Mouse (Mus musculus) embryonic fibroblast, embryonic 13.5 days (primary cell): ENCODE measurements around the gene Sh3bp4. TPM values are rescaled to one million over a fixed set of nuclear protein-coding genes. Genes with fewer than 3 reads are reported as not detected.

Source experiments
- H3K27ac ChIP-seq: 2 replicates; pipeline ENCODE4 v1.5.1; 2012; ENCODE audit warnings: low read length, control low read depth, inconsistent platforms; ENCODE audit not compliant: insufficient read depth
- H3K4me1 ChIP-seq: 2 replicates; pipeline ENCODE4 v1.6.1; 2011; ENCODE audit warnings: low read length; ENCODE audit not compliant: control insufficient read depth, insufficient read depth
- H3K4me3 ChIP-seq: 2 replicates; pipeline ENCODE4 v1.5.1; 2011; ENCODE audit warnings: mild to moderate bottlenecking, control low read depth, low read length; ENCODE audit not compliant: insufficient read depth
- CTCF ChIP-seq: IDR thresholded peaks from 2 replicates; pipeline ENCODE4 v1.5.1; 2011; ENCODE audit warnings: mild to moderate bottlenecking, control low read depth, low read length, moderate library complexity, borderline replicate concordance; ENCODE audit not compliant: insufficient read depth
- POLR2A ChIP-seq: IDR thresholded peaks from 2 replicates; pipeline ENCODE4 v1.6.1; 2011; ENCODE audit warnings: low read depth, mild to moderate bottlenecking, control low read depth, low read length, moderate library complexity
- polyA plus RNA-seq: library from polyadenylated mRNA; stranded (reverse); fragments of >200 nt; gene quantifications from 2 replicates; pipeline ENCODE4 v1.2.4, GENCODE M21; 2011; ENCODE audit warnings: low read depth; ENCODE audit not compliant: missing spikeins, insufficient read length

The Sh3bp4 gene
- polyA plus RNA-seq, 1 experiment = 19.8 TPM

DNA sequence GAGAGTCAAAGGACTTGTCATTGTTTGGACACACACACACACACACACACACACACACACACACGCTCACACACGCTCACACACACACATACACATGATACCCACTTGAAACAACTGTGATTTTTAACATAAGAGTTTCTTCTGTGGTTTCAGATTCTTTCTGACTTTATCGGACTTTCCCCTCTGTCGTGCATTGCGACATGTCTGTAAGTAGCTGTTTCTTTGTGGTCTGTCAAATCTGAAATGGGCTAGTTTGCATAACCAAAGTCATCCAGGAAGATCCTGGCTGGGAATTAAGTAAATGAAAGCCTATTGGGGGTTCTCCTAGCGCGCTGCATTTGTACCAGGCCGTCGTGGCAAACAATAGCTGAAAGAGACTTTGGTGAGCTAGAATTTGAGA is 8.5 kb downstream of the Sh3bp4 start:
- Histone ChIP-seq H3K4me1 (peaks cover 31% of the 10 kb centered on the region), H3K27ac (no peak overlapping the region; the same call in 1 of the 2 replicates), H3K4me3 (no peak overlapping the region)
- no peak for TF ChIP-seq CTCF
- TF ChIP-seq POLR2A = no peak

DNA sequence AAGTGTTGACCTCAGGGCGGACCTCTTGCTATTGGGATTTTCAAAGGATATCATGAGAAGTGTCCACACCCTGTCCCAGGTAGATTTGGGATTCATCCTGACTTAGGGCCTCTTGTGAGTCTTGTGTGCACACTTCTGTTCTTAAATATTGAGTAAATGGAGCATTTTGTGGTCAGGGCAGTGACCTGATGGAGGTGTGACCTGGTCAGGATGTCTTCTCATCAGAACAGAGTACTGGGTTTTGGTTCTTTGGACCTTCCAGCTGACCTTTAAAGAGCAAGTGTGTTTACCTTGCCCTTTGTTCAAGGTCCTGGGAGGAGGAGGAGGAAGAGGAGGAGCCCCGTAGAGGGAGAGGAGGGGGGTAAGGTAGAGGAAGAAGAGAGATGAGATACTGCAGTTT is 9.0 kb downstream of the Sh3bp4 start:
- Histone ChIP-seq H3K4me3 (no peak overlapping the region), H3K4me1 (peaks cover 28% of the 10 kb centered on the region), H3K27ac (no peak overlapping the region; the same call in 1 of the 2 replicates)
- TF ChIP-seq CTCF = no peak
- no peak for TF ChIP-seq POLR2A

DNA sequence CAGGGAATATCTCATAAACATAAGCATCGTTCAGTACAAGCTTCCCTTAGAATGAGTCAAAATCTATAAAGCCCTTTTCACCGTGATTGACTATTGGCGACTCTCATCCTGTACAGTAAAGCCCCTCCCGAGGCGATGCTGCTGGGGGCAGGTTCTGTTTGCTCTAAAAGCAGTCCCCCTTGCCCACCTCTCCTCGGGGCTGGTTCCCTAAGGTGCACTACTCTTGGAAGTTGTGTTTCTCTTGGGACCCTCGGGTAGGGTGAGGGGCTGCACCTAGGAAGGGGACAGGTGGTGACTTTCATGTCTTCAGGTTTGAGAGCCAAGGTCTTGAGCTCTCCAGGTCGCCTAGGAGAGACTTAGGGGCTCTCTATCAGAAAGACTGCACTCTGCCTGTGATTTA is 10.2 kb downstream of the Sh3bp4 start:
- Histone ChIP-seq H3K4me1 (peaks cover 28% of the 10 kb centered on the region), H3K4me3 (no peak overlapping the region), H3K27ac (no peak overlapping the region)
- TF ChIP-seq POLR2A (no peak), CTCF (no peak)

DNA sequence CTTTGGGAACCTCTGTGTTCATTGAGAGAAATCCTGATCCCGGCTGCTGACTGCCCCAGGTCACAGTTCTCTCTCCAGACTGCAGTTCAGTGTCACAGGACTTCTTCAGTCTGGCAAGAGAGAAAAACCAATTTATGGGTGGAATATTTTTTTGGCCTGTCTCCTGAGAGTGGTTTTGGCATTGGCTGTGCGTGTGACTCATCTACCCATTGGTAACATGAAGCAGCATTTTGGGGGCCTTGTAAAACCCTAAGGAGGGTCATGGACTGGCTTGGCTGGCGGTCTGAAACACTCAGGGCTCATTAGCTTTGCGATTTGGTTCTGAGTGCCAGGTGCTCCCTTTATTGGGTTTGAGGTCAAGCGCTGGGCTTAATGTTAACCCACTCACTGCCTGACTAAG is 10.6 kb downstream of the Sh3bp4 start:
- no peak overlapping the region for H3K27ac ChIP-seq
- TF ChIP-seq CTCF = no peak
- TF ChIP-seq POLR2A = no peak
- H3K4me3 ChIP-seq = no peak overlapping the region
- H3K4me1 ChIP-seq = peaks cover 24% of the 10 kb centered on the region

DNA sequence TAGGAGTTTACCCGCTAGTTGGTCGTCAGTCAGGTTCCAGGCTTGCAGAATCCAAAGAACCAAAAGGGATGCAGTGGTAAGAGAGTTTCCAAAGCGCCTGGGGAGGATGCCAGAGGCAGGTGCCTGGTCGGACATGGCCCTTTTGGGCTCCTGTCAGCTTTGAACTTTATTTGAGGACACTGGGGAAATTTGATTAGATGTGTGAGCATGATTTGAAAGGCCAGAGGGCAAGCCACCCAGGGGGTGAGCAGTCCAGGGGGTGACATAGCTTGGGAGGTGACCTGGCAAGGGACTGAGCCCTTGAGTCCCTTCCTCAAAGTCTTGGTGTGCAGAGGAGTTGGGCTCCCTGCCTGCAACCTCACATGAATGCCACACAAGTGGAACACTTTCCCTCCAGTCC is 11.2 kb downstream of the Sh3bp4 start:
- H3K27ac ChIP-seq = no peak overlapping the region
- H3K4me1 ChIP-seq = peaks cover 24% of the 10 kb centered on the region
- TF ChIP-seq CTCF (no peak), POLR2A (no peak)
- no peak overlapping the region for H3K4me3 ChIP-seq

DNA sequence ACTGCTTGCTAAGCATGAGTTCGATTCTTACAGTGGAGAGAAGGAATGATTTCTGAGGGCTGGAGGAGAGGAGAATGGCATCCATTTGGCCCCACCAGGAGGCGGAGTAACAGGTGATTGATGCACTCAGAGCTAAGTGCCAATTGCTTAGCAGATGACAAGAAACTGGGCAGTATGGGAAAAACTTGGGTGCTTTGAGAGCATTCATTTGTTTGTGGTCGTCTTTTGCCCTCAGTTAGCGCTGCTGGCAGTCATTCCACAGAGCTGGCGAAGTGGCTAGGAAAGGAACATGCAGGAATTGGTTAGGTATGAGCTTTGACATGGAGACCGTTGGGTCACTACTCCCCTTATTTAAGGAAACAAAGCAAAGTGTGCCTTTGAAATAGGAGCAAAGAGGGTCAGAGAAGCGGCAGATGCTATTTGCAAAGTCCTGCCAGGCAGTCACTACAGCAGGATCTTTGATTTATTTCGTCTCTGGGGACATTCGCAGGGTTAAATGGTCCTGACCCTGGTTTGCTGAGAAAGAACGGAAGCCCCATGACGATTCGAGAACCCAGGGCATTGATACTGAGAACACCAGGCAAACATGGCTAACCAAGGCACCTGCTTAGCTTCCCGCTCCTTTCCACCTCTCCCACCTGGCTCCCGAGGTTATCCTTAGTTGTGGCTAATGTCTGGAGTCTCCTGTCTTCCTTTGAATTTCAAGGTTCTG is 12.1 kb downstream of the Sh3bp4 start:
- H3K4me1 ChIP-seq = peaks cover 24% of the 10 kb centered on the region
- no peak overlapping the region for H3K4me3 ChIP-seq
- no peak for TF ChIP-seq POLR2A
- no peak for TF ChIP-seq CTCF
- no peak overlapping the region for H3K27ac ChIP-seq

DNA sequence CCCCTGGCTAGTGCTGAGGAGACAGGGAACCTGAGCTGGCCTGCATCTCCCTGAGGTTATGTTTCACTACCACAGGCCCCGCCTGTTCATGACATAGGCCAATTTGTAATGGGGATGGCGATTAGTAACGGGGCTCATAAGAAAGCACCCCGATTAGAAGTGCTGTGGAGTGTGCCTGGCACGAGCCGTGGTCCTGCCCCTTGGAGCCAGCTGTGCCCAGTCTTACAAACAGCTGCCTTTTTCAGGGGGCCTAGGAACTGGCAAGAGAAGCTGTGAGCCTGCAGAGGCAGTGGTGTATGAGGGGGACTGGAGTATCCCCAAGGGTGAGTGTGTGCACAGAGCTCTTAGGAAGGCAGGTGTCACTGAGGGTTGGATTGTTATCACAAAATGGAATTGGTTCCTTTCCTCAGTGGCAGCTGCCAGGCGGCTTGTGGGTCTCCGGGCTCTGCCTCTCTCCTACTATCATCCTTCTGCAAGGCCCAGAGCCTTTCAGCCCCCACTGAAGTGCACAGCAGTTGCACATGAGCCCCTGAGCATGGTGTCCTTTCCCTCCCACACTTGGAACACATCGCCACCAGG is 16.4 kb downstream of the Sh3bp4 start:
- H3K4me3 ChIP-seq = no peak overlapping the region
- H3K4me1 ChIP-seq = peaks cover 4% of the 10 kb centered on the region
- TF ChIP-seq POLR2A = no peak
- TF ChIP-seq CTCF = no peak
- no peak overlapping the region for H3K27ac ChIP-seq

DNA sequence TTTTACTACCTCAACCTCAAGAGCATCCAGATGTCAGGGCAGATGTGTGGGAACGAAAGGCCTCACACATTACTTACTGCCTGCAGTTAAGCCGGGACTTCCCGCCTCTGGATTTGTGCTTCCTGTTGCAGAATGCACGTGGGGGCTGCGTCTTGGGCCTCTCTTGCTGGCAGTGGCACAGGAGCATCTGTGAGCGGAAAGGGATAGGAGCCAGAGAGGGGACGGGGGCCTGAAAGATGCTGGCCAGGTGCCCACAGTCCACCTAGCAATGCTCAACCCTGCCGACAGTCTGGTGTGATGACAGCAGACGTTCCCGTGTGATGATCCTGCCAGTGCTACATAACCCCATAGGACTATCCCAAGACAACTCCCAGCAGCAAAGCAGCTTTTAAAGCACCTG is 17.9 kb downstream of the Sh3bp4 start:
- Histone ChIP-seq H3K4me1 (peaks cover 5% of the 10 kb centered on the region), H3K4me3 (no peak overlapping the region), H3K27ac (no peak overlapping the region)
- no peak for TF ChIP-seq POLR2A
- TF ChIP-seq CTCF = no peak

DNA sequence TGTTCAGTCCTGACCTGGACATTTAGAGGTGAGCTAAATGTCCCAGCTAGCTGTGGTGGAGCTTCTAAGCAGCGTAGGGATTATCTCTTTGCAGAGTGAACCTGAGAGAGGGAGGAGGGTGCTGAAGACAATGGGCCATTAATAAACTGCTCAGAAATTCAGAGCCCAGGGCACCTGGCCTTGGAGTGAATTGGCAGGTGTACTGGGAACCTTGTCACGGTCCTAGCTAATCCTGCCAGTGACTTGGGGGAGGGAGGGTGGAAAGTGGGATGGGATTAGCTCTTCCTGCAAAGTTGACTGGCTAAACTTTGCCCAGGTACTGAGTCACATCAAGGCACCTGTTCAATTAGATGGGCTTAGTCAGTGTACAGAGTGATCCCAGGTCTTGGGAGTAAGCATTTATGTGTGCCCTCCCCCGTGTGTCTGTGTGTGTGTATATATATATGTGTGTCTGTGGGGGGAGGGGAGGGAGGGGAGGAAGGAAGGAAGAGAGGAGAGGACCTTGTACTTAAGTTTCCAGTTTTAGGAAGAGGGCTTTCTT is 18.6 kb downstream of the Sh3bp4 start:
- no peak overlapping the region for H3K27ac ChIP-seq
- peaks cover 7% of the 10 kb centered on the region for H3K4me1 ChIP-seq
- no peak for TF ChIP-seq POLR2A
- TF ChIP-seq CTCF = no peak
- H3K4me3 ChIP-seq = no peak overlapping the region
